In the genomic region with DNA sequence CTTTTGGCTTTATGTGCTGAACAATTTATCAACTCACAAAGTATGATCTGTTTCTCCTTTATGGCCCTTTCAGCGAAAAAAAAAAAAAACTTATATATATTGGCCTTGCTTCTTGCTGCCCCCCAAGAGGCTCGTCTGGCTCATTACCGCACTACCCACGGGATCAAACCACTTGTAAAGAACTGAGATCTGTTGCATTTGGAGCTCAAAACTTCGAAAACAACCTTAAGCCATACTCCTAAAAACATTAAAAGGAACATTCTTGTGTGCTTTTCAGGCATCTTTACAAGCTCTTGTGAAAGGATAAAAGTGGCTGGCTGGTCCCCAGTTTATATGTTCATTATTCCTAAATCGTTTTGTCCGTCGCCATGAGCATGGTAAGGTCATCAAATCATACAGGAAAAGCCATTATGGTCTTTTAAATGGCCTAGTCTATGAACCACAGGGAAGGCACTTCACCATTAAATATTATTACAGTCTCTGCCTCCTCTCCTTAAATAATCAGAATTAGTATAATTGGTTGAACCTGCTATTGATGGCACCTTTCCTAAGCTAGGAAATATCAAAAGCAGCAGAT, we compare ENCODE assay signal across 21 mouse cellular contexts.
"Had no signal": no experiment of that assay in that cellular context is flagged by ENCODE, and none has a peak within 500 bp of the region (broad histone marks: within the 10 kb centered on the region; RNA-seq: fewer than 3 reads in every experiment).

No protein-coding gene starts in this region.

- H3K27ac ChIP-seq: heart, embryonic 10.5 days; hindbrain, embryonic 13.5 days; hindbrain, embryonic 15.5 days; hindbrain, postnatal 0 days; layer of hippocampus, adult 2 months; liver, embryonic 12.5 days; liver, embryonic 14.5 days had no signal

- H3K4me1 ChIP-seq: heart, embryonic 10.5 days; heart, embryonic 12.5 days; hindbrain, embryonic 13.5 days; hindbrain, embryonic 15.5 days; liver, embryonic 12.5 days had no signal

- H3K4me3 ChIP-seq: heart, embryonic 10.5 days; heart, embryonic 12.5 days; hindbrain, embryonic 13.5 days; hindbrain, embryonic 15.5 days; layer of hippocampus, adult 2 months; liver, embryonic 12.5 days had no signal

- H3K36me3 ChIP-seq: heart, embryonic 10.5 days; heart, embryonic 12.5 days; hindbrain, embryonic 13.5 days; hindbrain, embryonic 15.5 days; liver, embryonic 12.5 days had no signal

- ATAC-seq: forebrain, embryonic 16.5 days; hindbrain, postnatal 0 days; intestine, embryonic 16.5 days; liver, embryonic 12.5 days had no signal

- H3K4me2 ChIP-seq: heart, embryonic 12.5 days; hindbrain, embryonic 13.5 days; hindbrain, embryonic 15.5 days; liver, embryonic 12.5 days had no signal

- H3K9ac ChIP-seq: heart, embryonic 12.5 days; hindbrain, embryonic 13.5 days; hindbrain, embryonic 15.5 days; liver, embryonic 12.5 days; liver, embryonic 14.5 days had no signal

- H3K27me3 ChIP-seq: heart, embryonic 12.5 days; hindbrain, embryonic 13.5 days; hindbrain, embryonic 15.5 days; liver, embryonic 12.5 days had no signal

- H3K9me3 ChIP-seq: heart, embryonic 10.5 days; heart, embryonic 12.5 days; hindbrain, embryonic 13.5 days; hindbrain, embryonic 15.5 days; liver, embryonic 12.5 days had no signal

- DNase-seq: gastrocnemius, postnatal 14 days; gastrocnemius, postnatal 36 days; heart, adult 18-20 months; heart, postnatal 10 days; heart, postnatal 4 days; kidney, adult 11 months; kidney, adult 8-10 months; kidney, postnatal 10 days; kidney, postnatal 25 days; kidney, postnatal 4 days; left cerebral cortex, postnatal 4 days had no signal
